Mouse (Mus musculus) liver, embryonic 13.5 days (tissue): ENCODE measurements at regions not wholly inside any gene's neighbourhood (a gene's known extent, or its start where the extent isn't known, plus 50 kb on each side); places are given as distances from the start of the nearest gene placed in this dataset.
"Not testable (repeated sequence)": the region's sequence is repeated elsewhere in the genome, so short reads cannot be mapped to it uniquely, and the experiment has no call there.

Experiments used
- ATAC-seq: fragments of 200-750 bp; cut with Nextera tagmentation; 2 replicates; pipeline ENCODE4 v1.8.0; 2017; ENCODE audit warnings: low read depth, mild to moderate bottlenecking, moderate number of reproducible peaks, moderate library complexity
- DNase-seq: peaks from one replicate; pipeline ENCODE4 v3.0.0; 2022
- H3K27ac ChIP-seq: fragments of 300-500 bp; sonication (generic); 2 replicates; pipeline ENCODE4 v1.5.1; 2015; ENCODE audit warnings: moderate library complexity, mild to moderate bottlenecking, inconsistent platforms
- H3K27me3 ChIP-seq: fragments of 300-500 bp; sonication (generic); 2 replicates; pipeline ENCODE4 v1.6.1; 2015; ENCODE audit warnings: mild to moderate bottlenecking, inconsistent platforms
- H3K36me3 ChIP-seq: fragments of 300-500 bp; sonication (generic); 2 replicates; pipeline ENCODE4 v1.6.1; 2015; ENCODE audit warnings: mild to moderate bottlenecking, inconsistent platforms
- H3K4me1 ChIP-seq: fragments of 300-500 bp; sonication (generic); replicated peaks from 2 replicates; pipeline ENCODE4 v1.6.1; 2015; ENCODE audit warnings: inconsistent platforms
- H3K4me2 ChIP-seq: fragments of 300-500 bp; sonication (generic); 2 replicates; pipeline ENCODE4 v1.6.1; 2015; ENCODE audit warnings: inconsistent platforms, mild to moderate bottlenecking, moderate library complexity
- H3K4me3 ChIP-seq: fragments of 300-500 bp; sonication (generic); replicated peaks from 2 replicates; pipeline ENCODE4 v1.5.1; 2015; ENCODE audit warnings: mild to moderate bottlenecking, inconsistent platforms
- H3K9ac ChIP-seq: fragments of 300-500 bp; sonication (generic); 2 replicates; pipeline ENCODE4 v1.6.1; 2015; ENCODE audit warnings: mild to moderate bottlenecking, inconsistent platforms
- H3K9me3 ChIP-seq: fragments of 300-500 bp; sonication (generic); replicated peaks from 2 replicates; pipeline ENCODE4 v1.6.1; 2016; ENCODE audit warnings: inconsistent platforms
- WGBS: fragments of 180-500 bp; shearing (Covaris S2); methylation state at CpG from one replicate; pipeline ENCODE4 v1.1.7; 2015; ENCODE audit not compliant: insufficient replicate concordance; 5-methylcytosine and 5-hydroxymethylcytosine counted together

- no peaks in the 10 kb centered on the region for H3K4me1 ChIP-seq
- ATAC-seq = no peak
- no peaks in the 10 kb centered on the region for H3K36me3 ChIP-seq
- DNase-seq = no peak
- no peak overlapping the region for H3K9ac ChIP-seq
- H3K4me2 ChIP-seq = no peak overlapping the region
- no peak overlapping the region for H3K4me3 ChIP-seq
- H3K27ac ChIP-seq = no peak overlapping the region
- H3K27me3 ChIP-seq = no peaks in the 10 kb centered on the region
- H3K9me3 ChIP-seq = no peaks in the 10 kb centered on the region
- 49% methylated on average over 4 of the region's 4 CpGs for WGBS
Measured at GRCm38 (mm10) chr12:98144464-98144863, 114.8 kb downstream of the Galc start.

GRCm38 (mm10) chr12:98143170-98143569 is 116.1 kb downstream of the Galc start:
- Histone ChIP-seq H3K9ac (no peak overlapping the region), H3K36me3 (no peaks in the 10 kb centered on the region), H3K27ac (no peak overlapping the region), H3K4me3 (no peak overlapping the region), H3K4me1 (no peaks in the 10 kb centered on the region), H3K9me3 (no peaks in the 10 kb centered on the region), H3K27me3 (no peaks in the 10 kb centered on the region), H3K4me2 (no peak overlapping the region)
- DNase-seq = no peak
- 48% methylated on average over 1 of the region's 1 CpGs for WGBS
- ATAC-seq = no peak

GRCm38 (mm10) chr12:98139906-98140305 is 119.4 kb downstream of the Galc start:
- H3K4me3 ChIP-seq, H3K27ac ChIP-seq, H3K9ac ChIP-seq, H3K27me3 ChIP-seq, H3K4me1 ChIP-seq, ATAC-seq, DNase-seq, H3K4me2 ChIP-seq, H3K36me3 ChIP-seq, H3K9me3 ChIP-seq: not testable (repeated sequence)
- 65% methylated on average over 3 of the region's 3 CpGs for WGBS

GRCm38 (mm10) chr12:98131276-98131675 is 128.0 kb downstream of the Galc start:
- 53% methylated on average over 5 of the region's 5 CpGs for WGBS
- Histone ChIP-seq H3K4me3 (no peak overlapping the region), H3K9me3 (no peaks in the 10 kb centered on the region), H3K27ac (no peak overlapping the region), H3K36me3 (no peaks in the 10 kb centered on the region), H3K27me3 (no peaks in the 10 kb centered on the region), H3K4me2 (no peak overlapping the region), H3K9ac (no peak overlapping the region), H3K4me1 (no peaks in the 10 kb centered on the region)
- ATAC-seq (no peak), DNase-seq (no peak)

GRCm38 (mm10) chr12:98123541-98123940 is 135.7 kb downstream of the Galc start:
- H3K9me3 ChIP-seq = no peaks in the 10 kb centered on the region
- 57% methylated on average over 3 of the region's 3 CpGs for WGBS
- H3K4me1 ChIP-seq = no peaks in the 10 kb centered on the region
- H3K9ac ChIP-seq = no peak overlapping the region
- ATAC-seq (no peak), DNase-seq (no peak)
- H3K27ac ChIP-seq = no peak overlapping the region
- no peaks in the 10 kb centered on the region for H3K36me3 ChIP-seq
- H3K27me3 ChIP-seq = no peaks in the 10 kb centered on the region
- H3K4me3 ChIP-seq = no peak overlapping the region
- no peak overlapping the region for H3K4me2 ChIP-seq

GRCm38 (mm10) chr12:98108039-98108438 is 151.2 kb downstream of the Galc start:
- ATAC-seq (no peak), DNase-seq (no peak)
- Histone ChIP-seq H3K9ac (no peak overlapping the region), H3K36me3 (no peaks in the 10 kb centered on the region), H3K4me1 (no peaks in the 10 kb centered on the region), H3K4me2 (no peak overlapping the region), H3K4me3 (no peak overlapping the region), H3K27me3 (no peaks in the 10 kb centered on the region), H3K27ac (no peak overlapping the region), H3K9me3 (no peaks in the 10 kb centered on the region)
- 70% methylated on average over 9 of the region's 9 CpGs for WGBS

GRCm38 (mm10) chr12:98106789-98107684 is 152.2 kb downstream of the Galc start:
- H3K4me2 ChIP-seq = no peak overlapping the region
- no peaks in the 10 kb centered on the region for H3K36me3 ChIP-seq
- H3K9me3 ChIP-seq = no peaks in the 10 kb centered on the region
- no peak overlapping the region for H3K27ac ChIP-seq
- H3K4me1 ChIP-seq = no peaks in the 10 kb centered on the region
- no peak overlapping the region for H3K4me3 ChIP-seq
- H3K9ac ChIP-seq = no peak overlapping the region
- WGBS = 48% methylated on average over 10 of the region's 10 CpGs
- H3K27me3 ChIP-seq = no peaks in the 10 kb centered on the region
- DNase-seq (no peak), ATAC-seq (no peak)

- DNase-seq (no peak), ATAC-seq (no peak)
- H3K4me3 ChIP-seq = no peak overlapping the region
- H3K4me2 ChIP-seq = no peak overlapping the region
- H3K27me3 ChIP-seq = no peaks in the 10 kb centered on the region
- no peak overlapping the region for H3K9ac ChIP-seq
- H3K36me3 ChIP-seq = no peaks in the 10 kb centered on the region
- no peak overlapping the region for H3K27ac ChIP-seq
- H3K9me3 ChIP-seq = no peaks in the 10 kb centered on the region
- H3K4me1 ChIP-seq = no peaks in the 10 kb centered on the region
- 36% methylated on average over 3 of the region's 3 CpGs for WGBS
Measured at GRCm38 (mm10) chr12:98106151-98106788, 153.0 kb downstream of the Galc start.

GRCm38 (mm10) chr12:98105749-98106148 is 153.5 kb downstream of the Galc start:
- ATAC-seq = no peak
- Histone ChIP-seq H3K27me3 (no peaks in the 10 kb centered on the region), H3K9ac (no peak overlapping the region), H3K27ac (no peak overlapping the region), H3K9me3 (no peaks in the 10 kb centered on the region), H3K36me3 (no peaks in the 10 kb centered on the region), H3K4me1 (no peaks in the 10 kb centered on the region), H3K4me3 (no peak overlapping the region), H3K4me2 (no peak overlapping the region)
- no peak for DNase-seq

- H3K4me1 ChIP-seq = no peaks in the 10 kb centered on the region
- H3K27ac ChIP-seq = no peak overlapping the region
- H3K9ac ChIP-seq = no peak overlapping the region
- DNase-seq (no peak), ATAC-seq (no peak)
- 47% methylated on average over 5 of the region's 5 CpGs for WGBS
- no peaks in the 10 kb centered on the region for H3K27me3 ChIP-seq
- no peaks in the 10 kb centered on the region; the same call in 1 of the 2 replicates for H3K9me3 ChIP-seq
- no peak overlapping the region for H3K4me3 ChIP-seq
- H3K36me3 ChIP-seq = no peaks in the 10 kb centered on the region
- H3K4me2 ChIP-seq = no peak overlapping the region
Measured at GRCm38 (mm10) chr12:98090171-98090570, 169.1 kb downstream of the Galc start.

- Histone ChIP-seq H3K4me3 (no peak overlapping the region), H3K4me1 (no peaks in the 10 kb centered on the region), H3K27me3 (no peaks in the 10 kb centered on the region), H3K27ac (no peak overlapping the region), H3K9me3 (no peaks in the 10 kb centered on the region), H3K36me3 (no peaks in the 10 kb centered on the region), H3K9ac (no peak overlapping the region), H3K4me2 (no peak overlapping the region)
- 79% methylated on average over 1 of the region's 1 CpGs for WGBS
- DNase-seq (no peak), ATAC-seq (no peak)
Measured at GRCm38 (mm10) chr12:98078351-98078750, 180.9 kb downstream of the Galc start.

- 57% methylated on average over 2 of the region's 2 CpGs for WGBS
- ATAC-seq (no peak), DNase-seq (no peak)
- Histone ChIP-seq H3K27me3 (no peaks in the 10 kb centered on the region), H3K4me2 (no peak overlapping the region), H3K9ac (no peak overlapping the region), H3K27ac (no peak overlapping the region), H3K4me3 (no peak overlapping the region), H3K9me3 (no peaks in the 10 kb centered on the region), H3K36me3 (no peaks in the 10 kb centered on the region), H3K4me1 (no peaks in the 10 kb centered on the region)
Measured at GRCm38 (mm10) chr12:98075580-98075979, 183.7 kb downstream of the Galc start.
